Mouse (Mus musculus): Measurements from ENCODE around the gene Ankrd23. TPM values are rescaled to one million over a fixed set of nuclear protein-coding genes. Genes with fewer than 3 reads are reported as not detected.
A peak's percentile ranks its signal among the peaks of the same experiment; 100 is the strongest.

Gene Ankrd23
- polyA plus RNA-seq, 1 experiment from 2014 or later = 11.6 TPM

DNA sequence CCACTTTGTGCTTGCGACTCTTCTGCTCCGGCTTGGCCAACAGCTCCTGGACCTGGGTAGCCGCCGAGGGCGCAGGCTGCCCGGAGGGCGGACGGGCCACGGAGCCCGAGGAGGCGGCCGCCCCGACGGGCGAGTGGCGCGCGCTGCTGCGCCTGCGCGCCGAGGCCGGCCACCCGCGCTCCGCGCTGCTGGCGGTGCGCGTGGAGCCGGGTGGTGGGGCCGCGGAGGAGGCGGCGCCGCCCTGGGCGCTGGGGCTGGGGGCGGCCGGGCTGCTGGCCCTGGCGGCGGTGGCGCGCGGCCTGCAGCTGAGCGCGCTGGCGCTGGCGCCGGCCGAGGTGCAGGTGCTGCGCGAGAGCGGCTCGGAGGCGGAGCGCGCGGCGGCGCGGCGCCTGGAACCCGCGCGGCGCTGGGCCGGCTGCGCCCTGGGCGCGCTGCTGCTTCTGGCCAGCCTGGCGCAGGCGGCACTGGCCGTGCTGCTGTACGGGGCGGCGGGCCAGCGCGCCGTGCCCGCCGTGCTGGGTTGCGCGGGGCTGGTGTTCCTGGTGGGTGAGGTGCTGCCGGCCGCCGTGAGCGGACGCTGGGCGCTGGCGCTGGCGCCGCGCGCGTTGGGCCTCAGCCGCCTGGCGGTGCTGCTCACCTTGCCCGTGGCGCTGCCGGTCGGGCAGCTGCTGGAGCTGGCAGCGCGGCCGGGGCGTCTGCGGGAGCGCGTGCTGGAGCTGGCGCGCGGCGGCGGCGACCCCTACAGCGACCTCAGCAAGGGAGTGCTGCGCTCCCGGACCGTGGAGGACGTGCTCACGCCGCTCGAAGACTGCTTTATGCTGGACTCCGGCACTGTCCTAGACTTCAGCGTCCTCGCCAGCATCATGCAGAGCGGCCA is 24.4 kb downstream of the Ankrd23 start:
- peak overlapping the region; percentile 96 for H3K27ac ChIP-seq (ENCODE audit: low read depth)
- peaks cover 14% of the 10 kb centered on the region for H3K4me1 ChIP-seq (replicated peaks; ENCODE audit: control insufficient read depth, insufficient read depth, low read length)
- DNase-seq (ENCODE audit: low spot score) (peak; percentile 77), ATAC-seq (replicated peaks; ENCODE audit: low FRiP score, low TSS enrichment, low read depth) (peak; percentile 63)
- WGBS = under 1% methylated on average over 73 of the region's 126 CpGs
- peak overlapping the region; percentile 96 for H3K4me3 ChIP-seq (ENCODE audit: low read depth, low read length)
- peaks cover 7% of the 10 kb centered on the region for H3K36me3 ChIP-seq (ENCODE audit: control insufficient read depth, insufficient read depth, low read length)
- peak overlapping the region; percentile 74 for H3K9ac ChIP-seq (ENCODE audit: low read length)
- H3K9me3 ChIP-seq (ENCODE audit: control insufficient read depth, low read length) = no peaks in the 10 kb centered on the region
- H3K4me2 ChIP-seq (ENCODE audit: low read length) = peak overlapping the region; percentile 91
- H3K27me3 ChIP-seq (replicated peaks; ENCODE audit: control insufficient read depth, insufficient read depth, low read length) = no peaks in the 10 kb centered on the region

DNA sequence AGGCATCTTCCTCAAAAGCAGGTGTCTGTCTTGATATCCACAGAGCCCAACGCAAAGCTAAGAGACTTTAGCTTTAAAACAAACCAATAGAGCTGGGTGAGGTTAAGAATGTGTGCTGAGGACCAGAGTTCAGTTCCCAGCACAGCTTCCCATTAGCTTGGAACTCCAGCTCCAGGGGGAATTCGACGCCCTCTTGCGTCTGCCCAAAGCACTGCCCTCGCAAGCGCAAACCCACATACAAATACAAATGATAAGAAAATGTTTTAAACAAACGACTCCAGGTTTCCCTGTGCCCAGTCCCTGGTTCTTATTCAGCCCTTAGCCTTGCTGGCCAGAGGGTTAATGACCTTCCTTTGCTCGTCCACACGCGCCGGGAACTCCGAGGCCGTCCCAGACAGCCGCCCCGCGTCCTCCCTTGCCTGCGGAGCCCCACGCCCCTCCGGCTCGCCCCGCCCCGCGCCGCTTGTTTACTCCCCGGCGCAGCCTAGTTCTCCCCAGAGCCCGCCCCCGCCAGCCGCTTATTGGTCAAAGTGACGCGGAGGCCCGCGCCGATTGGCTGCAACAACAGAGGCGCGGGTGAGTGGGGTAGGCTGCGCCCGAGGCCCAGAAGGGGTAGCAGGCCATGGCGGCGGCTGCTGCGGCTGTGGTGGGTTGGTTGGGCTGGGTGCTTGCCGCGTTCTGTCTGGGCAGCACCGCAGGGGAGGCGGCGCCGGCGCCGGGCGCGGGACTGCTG is 25.2 kb downstream of the Ankrd23 start, which contains the start of gene Cnnm3:
Gene Cnnm3 (plus strand): TSS at position 579 of the 733 bp plus-strand sequence.
- ATAC-seq (replicated peaks; ENCODE audit: low FRiP score, low TSS enrichment, low read depth) = peak; percentile 98
- peaks cover 14% of the 10 kb centered on the region for H3K4me1 ChIP-seq (replicated peaks; ENCODE audit: control insufficient read depth, insufficient read depth, low read length)
- peak within 1 kb of the TSS; percentile 96 for H3K4me3 ChIP-seq (ENCODE audit: low read depth, low read length)
- peak; percentile 100 for DNase-seq (ENCODE audit: low spot score)
- H3K9me3 ChIP-seq (ENCODE audit: control insufficient read depth, low read length) = no peaks in the 10 kb centered on the region
- H3K36me3 ChIP-seq (ENCODE audit: control insufficient read depth, insufficient read depth, low read length) = peaks cover 13% of the 10 kb centered on the region
- H3K27ac ChIP-seq (ENCODE audit: low read depth) = peak within 1 kb of the TSS; percentile 96
- peak within 1 kb of the TSS; percentile 91 for H3K4me2 ChIP-seq (ENCODE audit: low read length)
- 2% methylated on average over 47 of the region's 51 CpGs for WGBS
- no peaks in the 10 kb centered on the region for H3K27me3 ChIP-seq (replicated peaks; ENCODE audit: control insufficient read depth, insufficient read depth, low read length)
- H3K9ac ChIP-seq (ENCODE audit: low read length) = peak within 1 kb of the TSS; percentile 74

- WGBS = 75% methylated on average over 5 of the region's 5 CpGs
Observed at GRCm38 (mm10) chr1:36508238-36508637, 28.4 kb downstream of the Ankrd23 start.

DNA sequence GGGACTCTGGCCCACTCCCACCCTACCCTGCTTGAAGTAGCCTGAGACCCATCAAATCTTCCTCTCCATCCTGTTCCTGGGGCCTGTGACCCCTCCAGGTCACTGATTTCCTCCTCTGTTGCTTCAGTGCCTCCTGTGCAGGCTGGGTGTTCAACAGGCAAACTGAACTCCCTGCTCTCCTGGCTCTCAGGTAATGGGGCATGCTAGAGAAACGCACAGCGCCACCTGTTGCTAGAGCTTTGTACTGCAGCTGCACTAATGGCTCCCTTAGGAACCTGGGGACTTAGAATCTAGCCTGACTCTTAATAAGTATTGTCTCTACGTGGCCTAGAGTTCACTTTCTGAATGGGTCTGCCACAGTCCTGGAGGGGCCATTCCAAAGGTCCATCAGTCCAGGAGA is 35.4 kb downstream of the Ankrd23 start:
- no peaks in the 10 kb centered on the region for H3K9me3 ChIP-seq (ENCODE audit: control insufficient read depth, low read length)
- no peak overlapping the region for H3K27ac ChIP-seq (ENCODE audit: low read depth)
- no peaks in the 10 kb centered on the region for H3K27me3 ChIP-seq (replicated peaks; ENCODE audit: control insufficient read depth, insufficient read depth, low read length)
- peak; percentile 93 for DNase-seq (ENCODE audit: low spot score)
- ATAC-seq (replicated peaks; ENCODE audit: low FRiP score, low TSS enrichment, low read depth) = peak; percentile 26; the same call in 1 of the 2 replicates
- 11% methylated on average over 3 of the region's 3 CpGs for WGBS
- H3K9ac ChIP-seq (ENCODE audit: low read length) = no peak overlapping the region
- no peak overlapping the region for H3K4me3 ChIP-seq (ENCODE audit: low read depth, low read length)
- H3K4me2 ChIP-seq (ENCODE audit: low read length) = no peak overlapping the region
- no peaks in the 10 kb centered on the region for H3K4me1 ChIP-seq (replicated peaks; ENCODE audit: control insufficient read depth, insufficient read depth, low read length)
- H3K36me3 ChIP-seq (ENCODE audit: control insufficient read depth, insufficient read depth, low read length) = peaks cover 41% of the 10 kb centered on the region

More at GRCm38 (mm10) chr1:36508238-36508637, 28.4 kb downstream of the Ankrd23 start:
- Histone ChIP-seq H3K4me3 (ENCODE audit: low read depth, low read length) (no peak overlapping the region), H3K27me3 (replicated peaks; ENCODE audit: control insufficient read depth, insufficient read depth, low read length) (no peaks in the 10 kb centered on the region), H3K9ac (ENCODE audit: low read length) (no peak overlapping the region), H3K9me3 (ENCODE audit: control insufficient read depth, low read length) (no peaks in the 10 kb centered on the region), H3K4me2 (ENCODE audit: low read length) (no peak overlapping the region), H3K36me3 (ENCODE audit: control insufficient read depth, insufficient read depth, low read length) (peaks cover 21% of the 10 kb centered on the region; the same call in 1 of the 2 replicates), H3K4me1 (replicated peaks; ENCODE audit: control insufficient read depth, insufficient read depth, low read length) (peaks cover 4% of the 10 kb centered on the region), H3K27ac (ENCODE audit: low read depth) (no peak overlapping the region)
- DNase-seq (ENCODE audit: low spot score) (no peak), ATAC-seq (replicated peaks; ENCODE audit: low FRiP score, low TSS enrichment, low read depth) (no peak)

- ATAC-seq (replicated peaks; ENCODE audit: low FRiP score, low TSS enrichment, low read depth) (no peak), DNase-seq (ENCODE audit: low spot score) (no peak)
- Histone ChIP-seq H3K4me2 (ENCODE audit: low read length) (no peak overlapping the region), H3K9ac (ENCODE audit: low read length) (no peak overlapping the region), H3K36me3 (ENCODE audit: control insufficient read depth, insufficient read depth, low read length) (peaks cover 27% of the 10 kb centered on the region), H3K9me3 (ENCODE audit: control insufficient read depth, low read length) (no peaks in the 10 kb centered on the region), H3K27ac (ENCODE audit: low read depth) (no peak overlapping the region), H3K27me3 (replicated peaks; ENCODE audit: control insufficient read depth, insufficient read depth, low read length) (no peaks in the 10 kb centered on the region), H3K4me3 (ENCODE audit: low read depth, low read length) (no peak overlapping the region), H3K4me1 (replicated peaks; ENCODE audit: control insufficient read depth, insufficient read depth, low read length) (peaks cover 11% of the 10 kb centered on the region; the same call in 1 of the 2 replicates)
- 79% methylated on average over 2 of the region's 2 CpGs for WGBS
Observed at GRCm38 (mm10) chr1:36497312-36497711, 39.4 kb downstream of the Ankrd23 start.

GRCm38 (mm10) chr1:36496719-36497118 is 40.0 kb downstream of the Ankrd23 start:
- H3K27me3 ChIP-seq (replicated peaks; ENCODE audit: control insufficient read depth, insufficient read depth, low read length) = no peaks in the 10 kb centered on the region
- 43% methylated on average over 2 of the region's 2 CpGs for WGBS
- H3K36me3 ChIP-seq (ENCODE audit: control insufficient read depth, insufficient read depth, low read length) = peaks cover 23% of the 10 kb centered on the region
- ATAC-seq (replicated peaks; ENCODE audit: low FRiP score, low TSS enrichment, low read depth) (no peak), DNase-seq (ENCODE audit: low spot score) (no peak)
- no peak overlapping the region for H3K27ac ChIP-seq (ENCODE audit: low read depth)
- H3K9me3 ChIP-seq (ENCODE audit: control insufficient read depth, low read length) = no peaks in the 10 kb centered on the region
- no peak overlapping the region for H3K4me3 ChIP-seq (ENCODE audit: low read depth, low read length)
- peaks cover 15% of the 10 kb centered on the region; the same call in 1 of the 2 replicates for H3K4me1 ChIP-seq (replicated peaks; ENCODE audit: control insufficient read depth, insufficient read depth, low read length)
- H3K4me2 ChIP-seq (ENCODE audit: low read length) = no peak overlapping the region
- H3K9ac ChIP-seq (ENCODE audit: low read length) = no peak overlapping the region

DNA sequence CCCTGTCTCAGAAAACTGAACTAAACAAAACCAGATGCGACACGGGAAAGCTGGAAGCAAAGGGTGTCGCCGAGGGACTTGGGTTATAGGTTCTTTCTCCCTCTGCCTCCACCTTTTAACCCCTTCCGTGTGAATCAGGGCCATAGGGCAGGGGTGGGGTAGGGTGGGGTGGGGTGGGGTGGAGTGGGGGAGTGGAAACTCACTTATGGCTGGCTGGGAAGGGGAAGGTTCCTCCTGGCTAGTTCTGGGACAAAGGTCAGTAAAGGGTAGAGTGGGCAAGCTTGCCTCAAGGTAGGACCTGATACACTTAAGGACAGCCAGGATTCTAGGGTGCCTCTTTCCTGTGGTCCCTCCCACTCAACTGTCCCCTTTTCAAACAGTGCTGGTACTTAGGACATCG is 43.4 kb downstream of the Ankrd23 start:
- Histone ChIP-seq H3K9ac (ENCODE audit: low read length) (no peak overlapping the region), H3K27ac (ENCODE audit: low read depth) (no peak overlapping the region), H3K4me3 (ENCODE audit: low read depth, low read length) (no peak overlapping the region), H3K36me3 (ENCODE audit: control insufficient read depth, insufficient read depth, low read length) (peaks cover 5% of the 10 kb centered on the region), H3K27me3 (replicated peaks; ENCODE audit: control insufficient read depth, insufficient read depth, low read length) (no peaks in the 10 kb centered on the region), H3K9me3 (ENCODE audit: control insufficient read depth, low read length) (no peaks in the 10 kb centered on the region), H3K4me2 (ENCODE audit: low read length) (no peak overlapping the region), H3K4me1 (replicated peaks; ENCODE audit: control insufficient read depth, insufficient read depth, low read length) (peaks cover 15% of the 10 kb centered on the region; the same call in 1 of the 2 replicates)
- DNase-seq (ENCODE audit: low spot score) = no peak
- 64% methylated on average over 6 of the region's 6 CpGs for WGBS
- ATAC-seq (replicated peaks; ENCODE audit: low FRiP score, low TSS enrichment, low read depth) = no peak

DNA sequence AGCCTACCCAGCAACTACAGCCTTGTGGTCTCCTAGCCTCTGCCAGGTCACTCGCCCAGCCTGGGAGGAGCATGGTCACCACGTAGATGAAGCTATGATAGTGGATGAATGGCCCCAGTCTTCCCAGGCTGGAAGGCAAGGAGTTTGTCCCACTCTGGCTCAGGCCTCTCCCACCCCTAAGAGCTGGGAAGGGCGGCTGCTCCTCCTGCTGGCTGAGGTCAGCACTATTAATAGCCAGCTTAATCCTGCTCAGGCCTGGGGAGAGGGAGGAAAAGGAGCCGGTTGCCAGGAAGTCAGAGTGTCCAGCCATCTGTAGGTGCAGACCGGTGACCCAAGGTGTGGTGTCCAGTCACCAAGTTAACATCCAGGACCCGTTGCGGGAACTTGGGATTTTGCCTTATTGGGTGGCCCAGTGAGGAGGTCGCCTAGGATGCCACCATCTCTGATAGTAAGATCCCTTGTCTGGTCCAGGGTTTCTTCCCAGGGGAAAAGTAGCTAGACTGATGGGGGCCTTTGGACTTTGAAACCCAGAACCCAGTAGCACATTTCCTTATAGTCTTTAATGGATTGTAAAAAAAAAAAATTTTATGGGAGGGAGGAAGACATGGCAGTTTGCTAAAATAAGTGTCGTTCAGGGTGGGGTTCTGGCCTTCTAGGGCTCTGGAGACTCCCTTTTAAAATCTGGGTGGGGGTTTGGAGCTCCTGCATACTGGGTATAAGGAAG is 44.1 kb downstream of the Ankrd23 start:
- Histone ChIP-seq H3K27me3 (replicated peaks; ENCODE audit: control insufficient read depth, insufficient read depth, low read length) (no peaks in the 10 kb centered on the region), H3K9ac (ENCODE audit: low read length) (no peak overlapping the region), H3K4me3 (ENCODE audit: low read depth, low read length) (no peak overlapping the region), H3K36me3 (ENCODE audit: control insufficient read depth, insufficient read depth, low read length) (no peaks in the 10 kb centered on the region), H3K4me2 (ENCODE audit: low read length) (no peak overlapping the region), H3K27ac (ENCODE audit: low read depth) (0 out of 2 replicates have a peak overlapping the region, but pooled peaks have one; percentile 27), H3K9me3 (ENCODE audit: control insufficient read depth, low read length) (no peaks in the 10 kb centered on the region), H3K4me1 (replicated peaks; ENCODE audit: control insufficient read depth, insufficient read depth, low read length) (peaks cover 15% of the 10 kb centered on the region; the same call in 1 of the 2 replicates)
- 48% methylated on average over 9 of the region's 9 CpGs for WGBS
- peak; percentile 75 for DNase-seq (ENCODE audit: low spot score)
- peak; percentile 84 for ATAC-seq (replicated peaks; ENCODE audit: low FRiP score, low TSS enrichment, low read depth)
